Mouse (Mus musculus) gastrocnemius, postnatal 10 days (tissue): Measurements from ENCODE around the gene Chka. TPM values are rescaled to one million over a fixed set of nuclear protein-coding genes. Genes with fewer than 3 reads are reported as not detected.

ENCODE experiments used
- DNase-seq: peaks from one replicate; pipeline ENCODE4 v3.0.0; 2021; ENCODE audit warnings: mixed read lengths
- total RNA-seq, 2 experiments: library from RNA; stranded (reverse); gene quantifications; 2 replicates each; pipeline ENCODE4 v1.2.3; 2021

The Chka gene
- total RNA-seq, 2 experiments from 2014 or later, result 6.0 to 7.0 TPM

GRCm38 (mm10) chr19:3846676-3847604 lies 4.6 kb upstream of the Chka start:
- DNase-seq, result no peak

DNA sequence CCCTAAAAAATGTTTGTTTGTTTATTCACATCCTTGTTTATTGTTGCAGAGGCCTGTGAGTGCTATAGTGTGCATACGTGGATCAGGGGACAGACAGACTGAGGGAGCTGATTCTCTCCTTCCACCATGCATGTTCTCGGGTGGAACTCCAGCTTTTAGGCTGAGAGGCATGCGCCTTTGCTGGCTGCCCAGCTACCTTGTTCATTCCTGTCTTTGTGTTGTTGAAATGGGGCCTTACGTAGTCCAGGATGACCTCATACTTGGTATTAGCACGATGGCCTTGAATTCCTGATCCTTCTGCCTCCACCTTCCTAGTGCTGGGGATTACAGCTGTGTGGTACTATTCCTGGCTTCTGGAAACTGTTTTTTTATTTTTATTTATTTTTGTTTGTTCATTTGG lies 3.9 kb upstream of the Chka start:
- DNase-seq, result no peak

- no peak for DNase-seq
Observed at GRCm38 (mm10) chr19:3848207-3848808, 3.3 kb upstream of the Chka start.

DNA sequence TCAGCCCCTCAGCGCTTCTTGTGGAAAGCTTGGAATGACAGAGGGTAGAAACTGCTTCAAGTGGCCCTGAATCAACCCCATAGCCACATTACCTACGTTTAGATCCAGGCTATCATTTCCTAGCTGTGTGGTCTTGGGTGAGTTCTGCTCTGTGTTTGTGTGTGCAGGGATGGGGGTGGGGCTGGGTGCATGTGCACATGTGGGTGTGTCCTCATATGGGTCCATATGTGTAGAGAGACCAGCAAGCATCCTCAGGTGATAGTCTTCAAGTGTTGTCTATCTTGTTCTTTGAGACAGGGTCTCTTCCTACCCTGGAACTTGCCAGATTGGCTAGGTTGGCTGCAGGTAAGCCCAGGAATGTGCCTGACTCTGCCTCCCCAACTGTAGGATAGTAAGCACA lies 2.3 kb upstream of the Chka start:
- DNase-seq, result no peak

DNA sequence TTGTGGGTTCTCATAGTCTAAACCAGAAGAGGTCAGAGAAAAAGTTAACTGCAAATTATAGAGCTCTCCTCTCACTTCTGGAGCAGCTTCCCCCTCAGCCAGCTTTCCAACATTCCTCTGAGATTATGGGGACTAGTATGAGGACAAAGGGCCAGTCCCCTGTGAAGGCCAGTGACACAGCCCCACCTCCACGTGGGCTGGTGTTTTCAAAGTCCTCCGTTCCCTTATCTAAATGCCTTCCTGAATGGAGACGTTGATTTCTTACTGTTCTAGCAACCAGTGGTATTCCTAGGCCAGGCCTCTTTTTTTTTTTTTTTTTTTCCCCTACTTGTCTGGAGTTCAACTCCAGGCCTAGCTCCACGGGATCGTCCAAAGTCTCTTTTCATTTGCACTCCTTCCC lies 1.5 kb upstream of the Chka start:
- DNase-seq, result no peak

DNA sequence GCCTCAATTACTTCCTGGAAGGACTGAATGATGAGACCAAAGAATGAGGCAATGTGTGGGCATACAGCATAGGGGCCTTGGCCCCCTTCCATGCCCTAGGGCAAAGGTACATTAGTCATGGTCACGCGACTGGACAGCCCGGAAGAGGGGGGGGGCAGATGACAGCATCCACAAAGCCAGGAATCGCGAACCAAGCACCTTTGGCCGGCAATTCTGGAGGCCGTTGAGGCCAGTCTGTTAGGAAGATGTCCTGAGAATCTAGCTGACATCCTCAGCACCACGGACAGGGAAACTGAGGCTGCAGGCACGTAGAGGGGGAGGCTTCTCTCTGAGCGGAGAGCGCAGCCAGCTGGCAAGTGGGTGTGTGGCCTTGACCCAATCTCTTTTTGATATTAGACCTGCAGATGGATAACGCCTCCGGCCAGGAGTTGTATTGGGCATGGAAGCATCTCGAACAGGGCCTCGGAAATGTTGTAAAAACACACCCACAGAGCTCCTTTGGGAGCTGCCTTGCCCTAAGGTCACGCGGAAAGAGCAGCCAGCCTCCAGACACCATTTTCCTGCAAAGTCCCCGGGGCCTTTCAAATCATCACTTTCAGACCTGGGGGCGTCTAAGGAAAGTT lies 615 bp upstream of the Chka start:
- peak; percentile 22 for DNase-seq

DNA sequence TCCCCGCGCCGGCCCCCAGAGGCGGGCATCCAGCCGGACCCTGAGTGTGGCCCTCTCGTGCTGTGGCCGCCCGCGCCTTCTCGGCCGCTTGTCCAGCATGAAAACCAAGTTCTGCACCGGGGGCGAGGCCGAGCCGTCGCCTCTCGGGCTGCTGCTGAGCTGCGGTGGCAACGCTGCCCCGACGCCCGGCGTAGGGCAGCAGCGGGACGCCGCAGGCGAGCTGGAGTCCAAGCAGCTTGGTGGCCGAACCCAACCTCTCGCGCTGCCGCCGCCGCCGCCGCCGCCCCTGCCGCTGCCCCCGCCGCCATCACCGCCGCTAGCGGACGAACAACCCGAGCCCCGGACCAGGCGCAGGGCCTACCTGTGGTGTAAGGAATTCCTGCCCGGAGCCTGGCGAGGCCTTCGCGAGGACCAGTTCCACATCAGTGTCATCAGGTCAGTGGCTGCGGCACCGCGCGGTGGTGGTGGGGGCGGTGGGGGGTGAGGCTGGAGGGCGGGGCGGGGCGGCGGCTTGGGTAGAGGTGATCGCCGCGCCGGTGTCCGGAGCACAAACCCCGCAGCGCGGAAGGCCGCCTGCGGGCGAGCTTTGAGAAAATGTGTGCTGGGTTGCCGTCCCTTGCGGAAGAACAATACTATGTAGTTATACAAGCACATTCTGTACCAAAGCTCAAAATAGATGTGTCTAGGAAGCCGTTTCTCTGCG lies 557 bp downstream of the Chka start:
- peak; percentile 56 for DNase-seq

DNA sequence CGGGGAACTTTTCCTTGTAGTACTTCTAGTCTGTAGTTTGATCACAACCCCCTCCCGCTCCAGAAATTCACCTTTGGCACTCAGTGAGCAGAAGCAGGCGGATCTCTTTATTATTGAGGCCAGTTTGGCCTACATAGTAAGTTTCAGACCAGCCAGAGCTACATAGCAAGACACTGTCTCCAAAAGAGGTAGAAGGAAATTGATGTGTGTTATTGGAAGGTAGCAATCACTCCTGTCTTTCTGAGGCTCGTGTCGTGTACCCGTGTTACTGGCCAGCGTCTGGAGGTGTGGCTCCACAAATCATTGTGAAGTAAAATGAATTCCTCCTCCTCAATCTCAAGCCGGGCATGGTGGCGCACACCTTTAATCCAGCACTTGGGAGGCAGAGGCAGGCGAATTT lies 1.5 kb downstream of the Chka start:
- DNase-seq, result no peak

DNA sequence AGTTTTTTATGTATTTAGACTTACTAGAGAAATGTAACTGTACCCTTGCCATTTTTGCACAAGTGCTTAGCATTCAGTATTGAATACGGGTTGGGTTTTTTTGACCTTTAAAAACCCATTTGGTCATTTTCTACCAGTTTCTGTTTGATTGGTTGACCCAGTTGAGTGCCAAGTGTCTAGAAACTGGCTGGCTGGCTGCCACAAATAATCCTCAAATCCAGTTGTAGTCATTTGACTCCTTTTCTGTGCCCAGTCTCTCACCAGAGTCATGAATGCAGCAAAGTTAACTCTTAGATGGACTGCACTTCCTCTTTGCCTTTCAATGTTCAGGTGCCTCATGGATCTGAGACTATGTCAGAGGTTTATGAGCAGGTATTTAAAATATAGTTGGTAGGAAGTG lies 2.3 kb downstream of the Chka start:
- no peak for DNase-seq

DNA sequence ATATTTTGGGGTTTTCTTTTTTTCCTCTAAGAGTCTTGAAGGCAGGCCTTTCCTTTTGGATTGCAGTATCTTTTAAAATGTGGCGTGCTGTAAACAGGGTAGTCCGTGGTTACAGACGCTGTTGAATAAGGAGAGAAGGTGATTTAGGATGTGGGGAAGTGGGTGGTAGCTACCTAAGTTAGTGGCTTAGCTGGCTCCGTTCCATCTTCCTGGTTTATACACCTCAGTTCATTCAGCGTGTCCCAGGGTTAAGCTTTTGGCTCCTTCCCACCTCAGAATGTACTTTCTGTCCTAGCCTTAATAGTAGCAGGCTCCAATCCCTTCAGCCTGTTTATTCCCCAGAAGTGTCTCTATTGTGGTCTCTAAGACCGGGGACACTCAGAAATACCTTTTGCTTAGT lies 3.5 kb downstream of the Chka start:
- no peak for DNase-seq

DNA sequence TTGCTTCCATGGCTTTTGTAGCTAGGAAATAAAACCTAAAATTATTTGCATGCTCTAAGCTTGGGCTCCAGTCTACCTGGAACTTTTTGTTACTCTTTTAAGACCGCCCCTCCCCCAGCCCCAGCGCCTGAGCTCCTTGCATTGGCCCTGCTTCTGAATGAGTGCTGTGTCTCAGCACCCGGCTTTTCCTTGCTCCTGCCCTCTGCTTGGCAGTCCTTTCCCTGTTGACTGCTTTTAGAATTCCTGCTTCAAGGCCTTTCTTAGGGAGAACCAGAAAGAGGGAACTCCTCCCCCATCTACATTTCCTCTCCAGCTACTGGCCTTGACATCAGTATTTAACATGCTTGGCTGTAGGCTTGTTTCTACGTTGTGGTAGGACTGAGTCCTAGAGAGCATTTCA lies 4.0 kb downstream of the Chka start:
- DNase-seq, result no peak

- no peak for DNase-seq
Observed at GRCm38 (mm10) chr19:3857220-3857619, 5.6 kb downstream of the Chka start.

DNA sequence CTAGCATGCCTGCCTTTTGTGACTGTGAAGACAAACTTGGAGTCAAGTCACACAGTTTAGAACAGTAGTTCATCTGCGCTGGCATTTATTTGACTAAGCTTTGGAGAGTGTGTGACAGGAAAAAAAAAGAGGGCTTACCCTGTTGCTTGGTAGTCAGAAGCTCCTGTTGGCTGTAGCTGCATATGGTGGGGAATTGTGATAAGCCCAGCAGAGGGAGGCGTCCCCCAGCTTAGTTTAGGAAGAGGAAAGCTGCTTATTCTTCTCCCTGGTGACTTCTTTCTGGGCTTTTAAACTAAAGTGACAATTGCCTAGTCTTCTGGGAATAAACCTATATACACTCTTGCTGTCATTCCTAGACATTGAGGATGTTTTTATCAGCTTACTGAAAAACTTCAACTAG lies 11.1 kb downstream of the Chka start:
- DNase-seq, result no peak

DNA sequence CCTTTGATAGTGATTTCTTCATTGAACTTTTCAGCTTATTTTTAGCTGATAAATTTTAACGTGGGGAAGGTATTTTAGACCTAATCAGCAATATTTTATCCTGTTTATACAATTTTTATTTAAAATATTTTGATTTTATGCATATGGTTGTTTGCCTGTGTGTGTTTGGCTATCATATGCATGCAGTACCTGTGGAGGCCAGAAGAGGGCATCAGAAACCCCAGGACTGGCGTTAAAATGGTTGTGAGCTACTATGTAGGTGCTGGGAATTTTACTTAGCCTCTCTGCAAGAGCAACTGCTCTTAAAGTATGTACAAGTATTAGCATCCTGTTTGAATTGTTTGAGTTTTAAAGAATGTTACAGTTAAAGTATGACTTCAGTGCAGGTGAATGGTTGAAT lies 13.4 kb downstream of the Chka start:
- DNase-seq, result no peak

GRCm38 (mm10) chr19:3868290-3868689 lies 16.7 kb downstream of the Chka start:
- DNase-seq, result no peak

DNA sequence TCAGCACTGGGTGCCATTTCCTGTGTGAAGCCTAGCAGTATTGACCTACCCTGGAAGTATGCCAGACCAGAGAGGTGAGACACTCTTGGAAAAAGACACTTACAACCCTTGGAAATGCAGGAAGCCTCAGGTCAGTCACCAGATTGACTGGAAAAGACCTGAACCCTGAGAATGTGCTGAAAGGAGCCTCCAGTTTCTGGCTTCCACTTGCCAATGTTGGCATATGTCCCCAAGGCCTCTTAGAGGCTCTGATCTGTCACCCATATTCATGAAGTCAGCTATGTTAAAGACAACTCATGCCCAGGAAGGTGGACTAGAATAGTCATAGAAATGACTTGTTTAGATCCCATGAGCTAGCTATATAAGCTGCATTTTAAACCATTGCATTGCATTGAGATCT lies 19.9 kb downstream of the Chka start:
- DNase-seq, result no peak

GRCm38 (mm10) chr19:3872373-3872772 lies 20.8 kb downstream of the Chka start:
- DNase-seq, result peak; percentile 37

GRCm38 (mm10) chr19:3875045-3875444 lies 23.5 kb downstream of the Chka start:
- DNase-seq, result no peak

DNA sequence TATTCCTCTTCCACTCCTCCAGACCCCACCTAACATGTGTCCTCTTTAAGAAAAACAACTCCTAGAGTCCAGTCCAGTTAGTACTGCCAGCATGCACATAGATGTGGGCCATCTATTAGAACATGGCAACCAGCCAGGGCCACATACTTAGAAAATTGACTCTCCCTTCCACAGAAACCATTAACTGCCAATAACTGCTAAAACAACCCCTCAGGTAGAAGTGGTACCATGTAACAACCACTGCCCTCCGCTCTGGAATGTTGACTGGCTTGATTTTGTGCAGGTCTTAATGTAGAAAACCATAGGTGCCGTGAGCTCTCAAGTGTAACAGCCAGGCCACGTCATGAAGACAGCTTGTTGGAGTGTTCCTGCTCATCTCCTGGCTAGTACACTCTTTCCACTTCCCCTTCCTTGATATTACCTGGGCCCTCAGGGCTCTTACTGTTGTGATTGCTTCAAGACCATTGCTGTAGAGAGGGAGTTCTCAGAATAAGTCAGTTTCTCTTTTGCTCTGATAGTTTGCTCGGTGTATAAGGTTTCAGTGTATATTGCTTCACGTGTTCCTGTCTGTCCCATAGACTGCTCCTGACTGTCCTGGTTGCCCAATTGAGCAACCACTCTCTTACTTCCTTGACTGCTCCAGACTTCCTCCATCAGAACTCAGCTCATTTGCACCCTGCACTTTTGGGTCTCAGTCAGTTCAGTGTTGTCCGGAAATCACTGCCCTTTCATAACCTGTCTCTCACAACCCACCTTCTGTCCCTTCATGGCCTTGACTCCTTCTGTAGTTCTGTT lies 28.7 kb downstream of the Chka start:
- DNase-seq, result no peak

DNA sequence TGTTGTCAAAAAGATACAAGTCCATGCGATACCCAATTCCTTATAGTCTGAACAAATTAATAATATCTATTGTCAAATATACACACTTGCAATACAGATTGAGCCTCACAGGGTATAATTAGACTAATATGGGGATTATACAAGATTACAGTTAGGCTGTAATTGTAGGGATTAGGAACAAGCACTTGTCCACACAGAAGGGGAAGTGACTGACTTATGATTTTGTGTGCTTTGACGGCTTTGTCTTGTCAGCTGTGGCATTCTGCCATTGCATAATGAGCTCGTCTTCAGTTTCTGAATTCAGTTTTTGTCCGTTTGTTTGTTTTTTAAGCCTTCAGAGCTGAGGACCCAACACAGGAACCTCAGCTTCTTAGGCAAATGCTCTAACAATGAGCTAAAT lies 30.6 kb downstream of the Chka start:
- no peak for DNase-seq

DNA sequence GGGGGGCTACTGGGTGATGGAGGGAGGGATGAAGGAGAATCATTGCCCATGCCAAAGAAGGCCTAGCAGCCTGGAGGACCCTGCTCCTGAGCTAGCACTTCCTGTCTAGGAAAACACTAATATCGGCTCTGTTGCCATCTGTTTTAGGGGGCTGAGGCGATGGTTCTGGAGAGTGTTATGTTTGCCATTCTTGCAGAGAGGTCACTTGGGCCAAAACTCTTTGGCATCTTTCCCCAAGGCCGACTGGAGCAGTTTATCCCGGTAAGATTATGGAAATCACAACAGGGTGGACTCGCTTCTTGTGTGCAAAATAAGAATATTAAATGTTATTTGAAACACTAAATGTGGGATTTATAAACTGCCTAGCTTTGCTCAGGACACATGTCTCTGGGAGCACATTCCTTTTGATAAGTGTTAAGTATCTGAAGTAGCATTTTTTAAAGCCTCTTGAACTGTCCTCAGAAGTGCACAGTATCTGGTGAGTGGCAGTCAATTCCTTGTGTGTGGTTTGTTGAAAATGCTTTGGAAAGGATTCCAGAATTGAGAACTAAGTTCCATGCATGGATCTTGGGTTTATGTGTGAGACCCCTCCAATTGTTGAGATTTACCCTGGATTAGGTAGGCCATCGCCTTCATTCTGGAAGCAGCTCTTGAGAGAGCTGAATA lies 32.9 kb downstream of the Chka start:
- DNase-seq, result no peak
